8 mouse cellular contexts compared by ENCODE assay signal in genomic region chr17:35389796-35390195, GRCm38 (mm10). TPM values are rescaled to one million over a fixed set of nuclear protein-coding genes. Genes with fewer than 3 reads are reported as not detected.
DNase-seq lines count a peak whose midpoint lies in the region; ATAC-seq and TF ChIP-seq lines count a peak whose summit lies in the region.
"Not testable (repeated sequence)": the region's sequence is repeated elsewhere in the genome, so short reads cannot be mapped to it uniquely, and the experiment has no call there.

No protein-coding gene starts in this region.

- H3K9ac ChIP-seq in heart, postnatal 0 days (replicated peaks; ENCODE audit: low read depth, low read length); neural tube, embryonic 11.5 days (ENCODE audit: low read length): not testable (repeated sequence)

- peak; percentile 37 for DNase-seq in A20 (ENCODE audit: low read depth, low spot score)
- DNase-seq in ZHBTc4 (ENCODE audit: low read depth, low spot score), result peak; percentile 67
- DNase-seq in embryo, embryonic 11 days, result peak; percentile 28
- DNase-seq in heart, postnatal 0 days (ENCODE audit: low spot score), result not testable (repeated sequence)
- DNase-seq in kidney, postnatal 10 days, result peak; percentile 45
- DNase-seq in lung, adult 2 months, result peak; percentile 46
- peak; percentile 32 for DNase-seq in neural tube, embryonic 11.5 days (ENCODE audit: low spot score)
- DNase-seq in testis, postnatal 14 days (ENCODE audit: low spot score), result peak; percentile 41

- not testable (repeated sequence) for TF ChIP-seq EP300 in heart, postnatal 0 days (IDR thresholded peaks at IDR 0.05; ENCODE audit: low read depth)

- not testable (repeated sequence) for H3K4me3 ChIP-seq in heart, postnatal 0 days (ENCODE audit: low read depth, low read length); lung, adult 2 months (replicated peaks; ENCODE audit: extremely low read depth, low read depth, low read length); neural tube, embryonic 11.5 days (ENCODE audit: low read depth, low read length)

- ATAC-seq in heart, postnatal 0 days (ENCODE audit: insufficient read depth, low read depth); neural tube, embryonic 11.5 days (ENCODE audit: insufficient read depth, low FRiP score, low TSS enrichment): not testable (repeated sequence)

- H3K4me1 ChIP-seq in heart, postnatal 0 days (ENCODE audit: control insufficient read depth, insufficient read depth); lung, adult 2 months (ENCODE audit: control insufficient read depth, insufficient read depth, low read length); neural tube, embryonic 11.5 days (ENCODE audit: control insufficient read depth, insufficient read depth, low read length): not testable (repeated sequence)

- H3K36me3 ChIP-seq in heart, postnatal 0 days (replicated peaks; ENCODE audit: control insufficient read depth, insufficient read depth, low read length); neural tube, embryonic 11.5 days (ENCODE audit: control insufficient read depth, insufficient read depth, low read length): not testable (repeated sequence)

- not testable (repeated sequence) for H3K9me3 ChIP-seq in heart, postnatal 0 days (replicated peaks; ENCODE audit: control insufficient read depth, low read length); neural tube, embryonic 11.5 days (ENCODE audit: control insufficient read depth, low read length)

- TF ChIP-seq POLR2A in lung, adult 2 months (IDR thresholded peaks at IDR 0.05; ENCODE audit: borderline replicate concordance, extremely low read depth, low read depth, low read length), result not testable (repeated sequence)

- 2% methylated on average over 7 of the region's 7 CpGs for WGBS in heart, postnatal 0 days
- WGBS in lung, adult 2 months, result 4% methylated on average over 7 of the region's 7 CpGs
- WGBS in neural tube, embryonic 11.5 days, result 4% methylated on average over 7 of the region's 7 CpGs

- not testable (repeated sequence) for H3K4me2 ChIP-seq in heart, postnatal 0 days (ENCODE audit: low read depth, low read length); neural tube, embryonic 11.5 days (ENCODE audit: low read depth)

- not testable (repeated sequence) for H3K27ac ChIP-seq in heart, postnatal 0 days (ENCODE audit: low read depth); neural tube, embryonic 11.5 days (ENCODE audit: low read depth, low read length)

- H3K27me3 ChIP-seq in heart, postnatal 0 days (ENCODE audit: control insufficient read depth, insufficient read depth, low read length); neural tube, embryonic 11.5 days (ENCODE audit: control insufficient read depth, insufficient read depth, low read length): not testable (repeated sequence)

- peak; percentile 48 for TF ChIP-seq CTCF in heart, postnatal 0 days (IDR thresholded peaks at IDR 0.05; ENCODE audit: low read depth)
- peak; percentile 53 for TF ChIP-seq CTCF in lung, adult 2 months (IDR thresholded peaks at IDR 0.05; ENCODE audit: insufficient read depth, low read length)

RNA-seq across cellular contexts. Expression of gene H2-Q4, which starts 10.4 kb away (rescaled TPM):
- 6.9 and 19.7 TPM in 2 replicates for total RNA-seq in heart, postnatal 0 days (2014; rRNA removed; ENCODE audit: low replicate concordance)
- 2.2 and 2.8 TPM in 2 replicates for polyA plus RNA-seq in heart, postnatal 0 days (2015; fragmentation: Nextera tagmentation; extraction: Ambion mirVana)
- polyA plus RNA-seq in lung, adult 2 months (2012; rRNA removed), result 152 and 267 TPM in 2 replicates
- 1.6 and 2.3 TPM in 2 replicates for polyA plus RNA-seq in neural tube, embryonic 11.5 days (2014; fragmentation: Nextera tagmentation; extraction: Ambion mirVana)

RNA-seq across cellular contexts. Expression of gene H2-Q6, which starts 34.9 kb away (rescaled TPM):
- 0.19 and 1.8 TPM in 2 replicates for total RNA-seq in heart, postnatal 0 days (2014; rRNA removed; ENCODE audit: low replicate concordance)
- polyA plus RNA-seq in heart, postnatal 0 days (2015; fragmentation: Nextera tagmentation; extraction: Ambion mirVana), result 0.26 TPM in 2 replicates
- 91.1 and 177 TPM in 2 replicates for polyA plus RNA-seq in lung, adult 2 months (2012; rRNA removed)
- polyA plus RNA-seq in neural tube, embryonic 11.5 days (2014; fragmentation: Nextera tagmentation; extraction: Ambion mirVana), result 0.99 and 1.4 TPM in 2 replicates

RNA-seq across cellular contexts. Expression of gene H2-Q2, which starts 47.8 kb away (rescaled TPM):
- not detected in 2 replicates for total RNA-seq in heart, postnatal 0 days (2014; rRNA removed; ENCODE audit: low replicate concordance)
- polyA plus RNA-seq in heart, postnatal 0 days (2015; fragmentation: Nextera tagmentation; extraction: Ambion mirVana), result 0.14 and 0.22 TPM in 2 replicates
- polyA plus RNA-seq in lung, adult 2 months (2012; rRNA removed), result 6.4 and 6.6 TPM in 2 replicates
- polyA plus RNA-seq in neural tube, embryonic 11.5 days (2014; fragmentation: Nextera tagmentation; extraction: Ambion mirVana), result 1.3 TPM in 1 of 2 replicates, not detected in the other

RNA-seq across cellular contexts. Expression of gene H2-Q7, which starts 49.2 kb away (rescaled TPM):
- total RNA-seq in heart, postnatal 0 days (2014; rRNA removed; ENCODE audit: low replicate concordance), result not detected in 2 replicates
- 1.1 TPM in 2 replicates for polyA plus RNA-seq in heart, postnatal 0 days (2015; fragmentation: Nextera tagmentation; extraction: Ambion mirVana)
- polyA plus RNA-seq in lung, adult 2 months (2012; rRNA removed), result 211 and 441 TPM in 2 replicates
- polyA plus RNA-seq in neural tube, embryonic 11.5 days (2014; fragmentation: Nextera tagmentation; extraction: Ambion mirVana), result 11.2 and 12.5 TPM in 2 replicates

Comparison
In these comparisons a context has a peak if more than half of its experiments do, and no peak if none do; other contexts are left out.
1. RNA of gene H2-Q4, which starts 10.4 kb away (polyA plus RNA-seq): 152 to 267 TPM in lung, adult 2 months; 2.2 to 2.8 TPM in heart, postnatal 0 days and 1.6 to 2.3 TPM in neural tube, embryonic 11.5 days; every median in the first group is over 10 times any median in the second.
2. RNA of gene H2-Q6, which starts 34.9 kb away (polyA plus RNA-seq): 91.1 to 177 TPM in lung, adult 2 months; 0.99 to 1.4 TPM in neural tube, embryonic 11.5 days and 0.26 TPM in heart, postnatal 0 days; every median in the first group is over 10 times any median in the second.